Mouse (Mus musculus): ENCODE data around the gene Spata5. TPM values are rescaled to one million over a fixed set of nuclear protein-coding genes. Genes with fewer than 3 reads are reported as not detected.

The Spata5 gene
- total and polyA plus RNA-seq, 3 experiments: 33.5 to 67.6 TPM; not detected in 1

GRCm38 (mm10) chr3:37378412-37378811 is 41.3 kb upstream of the Spata5 start:
- no peak overlapping the region for H3K9ac ChIP-seq (ENCODE audit: control insufficient read depth, low read depth, low read length, poor library complexity, severe bottlenecking)
- no peaks in the 10 kb centered on the region for H3K36me3 ChIP-seq (ENCODE audit: control insufficient read depth in 1 of 2, insufficient read depth in 2 of 2, low read length in 2 of 2)
- no peak overlapping the region for H3K4me3 ChIP-seq (ENCODE audit: control insufficient read depth in 1 of 2, insufficient read depth in 1 of 2, low read depth in 2 of 2, low read length in 2 of 2)
- H3K4me1 ChIP-seq (ENCODE audit: control insufficient read depth in 1 of 2, insufficient read depth in 2 of 2, low read length in 2 of 2): no peaks in the 10 kb centered on the region
- DNase-seq (ENCODE audit: low read depth, low spot score): no peak
- no peaks in the 10 kb centered on the region for H3K79me2 ChIP-seq (ENCODE audit: control insufficient read depth, insufficient read depth, low read length, poor library complexity)
- H3K9me3 ChIP-seq (replicated peaks; ENCODE audit: insufficient read depth, low read length): no peaks in the 10 kb centered on the region
- H3K27ac ChIP-seq (ENCODE audit: control insufficient read depth, low read depth, low read length): no peak overlapping the region
- no peaks in the 10 kb centered on the region; a peak in 1 of 4 replicates for H3K27me3 ChIP-seq (ENCODE audit: control insufficient read depth in 1 of 2, insufficient read depth in 2 of 2, low read length in 2 of 2)
- TF ChIP-seq ETS1 (IDR thresholded peaks at IDR 0.05; ENCODE audit: low read depth, low read length) (no peak), MAX (IDR thresholded peaks at IDR 0.05; ENCODE audit: low read length) (no peak), USF1 (IDR thresholded peaks at IDR 0.05; ENCODE audit: low read depth, low read length) (no peak), EP300 (IDR thresholded peaks at IDR 0.05; ENCODE audit: low read depth in 1 of 2, low read length in 2 of 2) (no peak), TCF12 (IDR thresholded peaks at IDR 0.05; ENCODE audit: low read depth, low read length) (no peak), HCFC1 (IDR thresholded peaks at IDR 0.05; ENCODE audit: low read depth, low read length) (no peak), RAD21 (IDR thresholded peaks at IDR 0.05; ENCODE audit: low read depth, low read length) (no peak)

- H3K9me3 ChIP-seq (replicated peaks; ENCODE audit: insufficient read depth, low read length): no peaks in the 10 kb centered on the region
- H3K27me3 ChIP-seq (ENCODE audit: control insufficient read depth in 1 of 2, insufficient read depth in 2 of 2, low read length in 2 of 2): no peaks in the 10 kb centered on the region
- DNase-seq (ENCODE audit: low read depth, low spot score): peak; percentile 58
- no peak overlapping the region for H3K4me3 ChIP-seq (ENCODE audit: control insufficient read depth in 1 of 2, insufficient read depth in 1 of 2, low read depth in 2 of 2, low read length in 2 of 2)
- TF ChIP-seq ZC3H11A (IDR thresholded peaks at IDR 0.05; ENCODE audit: low read depth, low read length) (peak; percentile 35), SMC3 (IDR thresholded peaks at IDR 0.05; ENCODE audit: low read depth, low read length) (peak; percentile 58), CTCF (IDR thresholded peaks at IDR 0.05 in 2 of 3, conservative IDR thresholded peaks at IDR 0.05 in 1 of 3; ENCODE audit: control insufficient read depth in 1 of 3, insufficient read depth in 1 of 3, low read depth in 2 of 3, low read length in 3 of 3, poor library complexity in 1 of 3, severe bottlenecking in 1 of 3) (peak; percentile 26 to 57 (median 45); a peak in 4 of 6 replicates), USF1 (IDR thresholded peaks at IDR 0.05; ENCODE audit: low read depth, low read length) (no peak), E2F4 (IDR thresholded peaks at IDR 0.05; ENCODE audit: borderline replicate concordance, low read depth, low read length) (no peak), RAD21 (IDR thresholded peaks at IDR 0.05; ENCODE audit: low read depth, low read length) (peak; percentile 55)
- no peak overlapping the region for H3K27ac ChIP-seq (ENCODE audit: control insufficient read depth, low read depth, low read length)
- H3K36me3 ChIP-seq (ENCODE audit: control insufficient read depth in 1 of 2, insufficient read depth in 2 of 2, low read length in 2 of 2): no peaks in the 10 kb centered on the region
- no peak overlapping the region for H3K9ac ChIP-seq (ENCODE audit: control insufficient read depth, low read depth, low read length, poor library complexity, severe bottlenecking)
- no peaks in the 10 kb centered on the region for H3K4me1 ChIP-seq (ENCODE audit: control insufficient read depth in 1 of 2, insufficient read depth in 2 of 2, low read length in 2 of 2)
- no peaks in the 10 kb centered on the region for H3K79me2 ChIP-seq (ENCODE audit: control insufficient read depth, insufficient read depth, low read length, poor library complexity)
Measured at GRCm38 (mm10) chr3:37379201-37379600, 40.5 kb upstream of the Spata5 start.

GRCm38 (mm10) chr3:37379930-37380881 is 39.5 kb upstream of the Spata5 start:
- no peak overlapping the region for H3K9ac ChIP-seq (ENCODE audit: control insufficient read depth, low read depth, low read length, poor library complexity, severe bottlenecking)
- no peaks in the 10 kb centered on the region for H3K9me3 ChIP-seq (replicated peaks; ENCODE audit: insufficient read depth, low read length)
- H3K27me3 ChIP-seq (ENCODE audit: control insufficient read depth in 1 of 2, insufficient read depth in 2 of 2, low read length in 2 of 2): no peaks in the 10 kb centered on the region
- no peaks in the 10 kb centered on the region for H3K36me3 ChIP-seq (ENCODE audit: control insufficient read depth in 1 of 2, insufficient read depth in 2 of 2, low read length in 2 of 2)
- no peak overlapping the region for H3K27ac ChIP-seq (ENCODE audit: control insufficient read depth, low read depth, low read length)
- DNase-seq (ENCODE audit: low read depth, low spot score): no peak
- no peak for TF ChIP-seq TAL1 (IDR thresholded peaks at IDR 0.05; ENCODE audit: low read length)
- TF ChIP-seq E2F4 (IDR thresholded peaks at IDR 0.05; ENCODE audit: borderline replicate concordance, low read depth, low read length): no peak
- no peak for TF ChIP-seq ELF1 (IDR thresholded peaks at IDR 0.05; ENCODE audit: low read depth, low read length)
- TF ChIP-seq POLR2A (IDR thresholded peaks at IDR 0.05; ENCODE audit: control insufficient read depth in 1 of 2, insufficient read depth in 1 of 2, low read depth in 1 of 2, low read length in 2 of 2, poor library complexity in 1 of 2): no peak
- H3K79me2 ChIP-seq (ENCODE audit: control insufficient read depth, insufficient read depth, low read length, poor library complexity): no peaks in the 10 kb centered on the region
- H3K4me1 ChIP-seq (ENCODE audit: control insufficient read depth in 1 of 2, insufficient read depth in 2 of 2, low read length in 2 of 2): no peaks in the 10 kb centered on the region
- H3K4me3 ChIP-seq (ENCODE audit: control insufficient read depth in 1 of 2, insufficient read depth in 1 of 2, low read depth in 2 of 2, low read length in 2 of 2): no peak overlapping the region

All from MEL (cell line).